Mouse (Mus musculus): ENCODE data around the gene Arid1b.

DNA sequence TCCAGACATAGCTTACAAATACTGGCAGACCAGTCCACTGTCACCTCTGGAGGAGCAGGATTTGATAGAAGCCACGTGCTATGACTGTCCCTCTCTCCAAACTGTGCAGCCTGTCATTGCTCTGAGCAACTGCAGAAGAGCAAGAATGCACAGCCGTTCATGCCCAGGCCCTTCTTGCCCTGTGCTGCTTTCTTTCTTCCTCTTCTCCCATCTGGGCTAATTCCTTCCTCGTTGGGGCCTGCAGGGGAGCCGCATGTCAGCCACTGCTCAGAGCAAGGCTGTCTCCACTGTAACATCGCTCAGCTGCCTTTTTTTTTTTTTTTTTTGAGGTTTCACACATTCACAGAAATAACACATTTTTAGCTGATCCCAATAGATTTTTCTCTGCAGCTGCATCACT, 315.8 kb downstream of the Arid1b start:
- TF ChIP-seq TAL1 (IDR thresholded peaks at IDR 0.05; ENCODE audit: low read length) (no peak), GATA1 (IDR thresholded peaks at IDR 0.05; ENCODE audit: low read length) (no peak)
